Mouse (Mus musculus): ENCODE results near the gene Grid1. TPM values are rescaled to one million over a fixed set of nuclear protein-coding genes. Genes with fewer than 3 reads are reported as not detected.

Grid1 gene
- total RNA-seq, 2 experiments from 2014 or later: 0.34 TPM; not detected in 1

DNA sequence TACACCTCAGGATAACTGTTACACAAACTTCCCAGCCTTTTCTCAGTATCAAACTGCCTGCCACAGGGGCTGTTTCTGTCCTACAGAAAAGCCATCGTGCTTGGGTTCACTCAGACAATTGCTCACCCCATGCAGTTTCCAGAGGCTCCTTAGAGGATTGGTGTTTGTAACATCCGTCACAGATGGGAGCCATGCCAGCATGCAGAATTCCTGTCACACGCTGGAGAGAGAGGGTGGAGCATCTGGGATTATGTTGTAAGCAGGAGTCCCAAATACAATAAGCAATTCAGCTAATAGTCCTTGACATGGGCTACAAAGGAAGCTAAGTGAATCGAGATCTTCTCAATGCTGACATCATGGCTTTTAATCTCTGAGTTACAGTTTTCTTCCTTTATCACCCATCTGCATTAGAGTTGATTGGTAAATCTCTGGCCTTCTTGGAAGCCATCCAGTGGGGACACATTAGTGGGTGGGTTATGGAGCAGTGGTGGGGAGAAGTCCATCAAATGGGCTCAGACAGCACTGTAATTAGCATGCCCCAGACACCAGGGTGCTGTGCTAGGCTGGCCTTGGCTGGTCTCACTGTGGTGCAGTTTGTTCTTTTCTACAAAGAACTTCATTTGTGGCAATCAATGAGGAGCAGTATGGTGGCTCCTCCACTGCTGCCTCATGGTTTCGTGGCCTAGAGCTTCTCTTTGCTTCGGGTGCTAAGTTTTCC lies 149.4 kb downstream of the Grid1 start:
- no peak for ATAC-seq (replicated peaks; ENCODE audit: low FRiP score, poor library complexity, severe bottlenecking)

GRCm38 (mm10) chr14:34972930-34973329 lies 153.0 kb downstream of the Grid1 start:
- ATAC-seq (replicated peaks; ENCODE audit: low FRiP score, poor library complexity, severe bottlenecking): no peak

DNA sequence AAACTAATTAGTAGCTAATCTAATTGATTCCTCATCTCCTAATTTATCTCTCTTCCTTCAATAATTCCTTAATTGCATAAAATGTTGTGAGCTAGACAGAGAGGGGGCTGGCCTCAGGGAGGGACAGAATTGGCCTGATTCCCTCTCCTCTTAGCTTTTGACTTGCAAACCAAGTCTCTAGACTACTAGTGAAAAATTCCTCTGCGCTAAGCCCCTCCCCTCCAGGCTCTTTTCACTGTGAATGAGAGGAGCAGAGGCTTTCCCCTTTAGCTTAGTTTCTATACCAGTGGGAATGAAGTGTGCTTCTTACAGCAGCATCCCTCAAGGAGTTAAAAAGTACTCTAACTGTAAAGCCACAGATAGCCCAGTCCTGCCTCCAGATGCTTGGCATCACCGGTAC lies 160.8 kb downstream of the Grid1 start:
- no peak for ATAC-seq (replicated peaks; ENCODE audit: low FRiP score, poor library complexity, severe bottlenecking)

DNA sequence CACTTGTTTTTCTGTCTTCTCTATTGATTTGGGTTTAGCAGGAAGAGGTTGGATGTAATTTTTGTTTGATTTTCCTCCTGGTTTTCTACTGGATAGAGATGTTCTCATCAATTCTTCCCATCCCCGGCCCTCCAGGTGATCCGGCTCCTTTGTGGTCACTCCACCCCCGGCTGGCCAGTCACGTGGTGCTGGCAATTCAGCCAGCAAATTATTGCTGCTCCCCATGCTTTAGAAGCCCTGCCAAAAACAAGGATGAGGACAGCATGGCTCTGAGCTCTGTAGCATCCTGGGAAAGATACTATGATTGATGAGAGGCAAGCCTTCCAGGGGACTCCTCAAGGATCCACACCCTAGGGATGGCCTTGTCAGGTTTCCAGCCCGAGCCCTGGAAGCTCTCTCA lies 169.2 kb downstream of the Grid1 start:
- ATAC-seq (replicated peaks; ENCODE audit: low FRiP score, poor library complexity, severe bottlenecking): no peak

DNA sequence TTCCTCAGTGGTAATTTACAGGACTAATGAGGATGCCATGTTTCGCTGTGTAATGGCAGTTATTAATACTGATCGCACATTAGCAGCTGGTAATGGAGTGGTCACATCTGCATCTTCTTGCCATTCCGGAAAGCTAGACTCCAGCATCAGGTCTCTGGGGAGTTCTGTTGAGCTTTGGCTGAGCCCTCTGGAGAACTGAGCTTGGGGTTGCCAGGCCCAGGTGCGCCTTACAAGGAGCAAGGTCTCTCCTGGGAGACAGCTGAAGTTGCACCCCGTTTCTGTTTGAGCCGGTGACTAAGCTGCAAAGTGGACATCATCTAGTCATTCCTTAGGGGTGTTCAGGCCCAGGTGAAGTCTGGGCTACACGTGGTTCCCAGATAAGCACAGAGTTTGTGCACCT lies 186.8 kb downstream of the Grid1 start:
- ATAC-seq (replicated peaks; ENCODE audit: low FRiP score, poor library complexity, severe bottlenecking): no peak

DNA sequence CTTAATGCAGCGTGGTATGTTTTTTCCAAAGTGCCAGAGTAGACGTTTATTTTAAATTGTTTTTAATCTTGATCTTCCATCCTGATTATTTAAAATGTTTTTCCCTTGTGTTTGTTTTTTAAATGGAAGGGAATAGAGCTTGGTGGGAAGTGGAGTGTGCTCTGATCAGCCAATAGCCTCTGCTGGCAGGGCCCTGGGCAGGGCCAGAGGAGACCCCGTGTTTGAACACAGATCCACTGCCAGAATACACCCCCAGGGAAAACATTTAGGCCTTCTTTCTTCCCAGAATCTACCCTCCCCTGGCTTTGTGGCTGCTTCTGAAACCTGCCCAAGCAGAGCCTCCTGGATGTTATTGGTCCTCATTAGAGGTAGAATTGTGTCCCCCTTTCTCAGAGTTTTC lies 188.8 kb downstream of the Grid1 start:
- no peak for ATAC-seq (replicated peaks; ENCODE audit: low FRiP score, poor library complexity, severe bottlenecking)

GRCm38 (mm10) chr14:35009074-35009473 lies 189.2 kb downstream of the Grid1 start:
- no peak for ATAC-seq (replicated peaks; ENCODE audit: low FRiP score, poor library complexity, severe bottlenecking)

GRCm38 (mm10) chr14:35026686-35027085 lies 206.8 kb downstream of the Grid1 start:
- no peak for ATAC-seq (replicated peaks; ENCODE audit: low FRiP score, poor library complexity, severe bottlenecking)

DNA sequence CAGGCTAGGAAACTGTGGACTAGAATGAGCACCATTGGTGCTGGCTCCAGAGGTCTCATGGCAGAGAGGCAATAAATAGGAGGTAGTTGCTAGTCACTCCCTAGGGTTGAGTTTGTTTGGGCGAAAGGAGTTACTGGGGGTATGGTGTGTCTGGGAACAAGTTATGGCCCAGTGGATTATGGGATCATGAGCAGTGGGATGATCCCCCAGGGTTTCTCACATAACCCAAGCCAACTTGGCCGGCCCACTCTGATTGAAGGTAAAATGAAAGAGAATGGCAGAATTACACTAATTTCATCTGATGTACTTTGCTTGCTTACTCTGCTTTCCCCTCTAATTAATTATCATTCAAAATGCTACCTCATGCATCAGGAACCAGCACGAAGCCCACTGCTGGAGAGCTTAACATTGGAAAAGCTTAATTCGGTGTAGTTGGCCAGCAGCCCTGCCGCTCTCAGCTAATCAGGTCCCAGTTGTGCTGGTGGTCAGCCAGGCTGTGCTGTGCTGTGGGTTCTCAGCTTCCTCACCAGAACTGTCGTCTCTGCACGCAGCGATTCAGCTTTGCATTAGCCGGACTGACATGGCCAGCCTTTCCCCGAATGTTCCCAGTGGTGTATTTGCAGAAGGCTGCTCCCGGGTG lies 207.7 kb downstream of the Grid1 start:
- ATAC-seq (replicated peaks; ENCODE audit: low FRiP score, poor library complexity, severe bottlenecking): no peak

GRCm38 (mm10) chr14:35029626-35030025 lies 209.7 kb downstream of the Grid1 start:
- ATAC-seq (replicated peaks; ENCODE audit: low FRiP score, poor library complexity, severe bottlenecking): no peak

GRCm38 (mm10) chr14:35030271-35030670 lies 210.4 kb downstream of the Grid1 start:
- no peak for ATAC-seq (replicated peaks; ENCODE audit: low FRiP score, poor library complexity, severe bottlenecking)

- no peak for ATAC-seq (replicated peaks; ENCODE audit: low FRiP score, poor library complexity, severe bottlenecking)
Measured at GRCm38 (mm10) chr14:35032283-35032682, 212.4 kb downstream of the Grid1 start.

- ATAC-seq (replicated peaks; ENCODE audit: low FRiP score, poor library complexity, severe bottlenecking): no peak
Measured at GRCm38 (mm10) chr14:35044268-35044667, 224.4 kb downstream of the Grid1 start.

DNA sequence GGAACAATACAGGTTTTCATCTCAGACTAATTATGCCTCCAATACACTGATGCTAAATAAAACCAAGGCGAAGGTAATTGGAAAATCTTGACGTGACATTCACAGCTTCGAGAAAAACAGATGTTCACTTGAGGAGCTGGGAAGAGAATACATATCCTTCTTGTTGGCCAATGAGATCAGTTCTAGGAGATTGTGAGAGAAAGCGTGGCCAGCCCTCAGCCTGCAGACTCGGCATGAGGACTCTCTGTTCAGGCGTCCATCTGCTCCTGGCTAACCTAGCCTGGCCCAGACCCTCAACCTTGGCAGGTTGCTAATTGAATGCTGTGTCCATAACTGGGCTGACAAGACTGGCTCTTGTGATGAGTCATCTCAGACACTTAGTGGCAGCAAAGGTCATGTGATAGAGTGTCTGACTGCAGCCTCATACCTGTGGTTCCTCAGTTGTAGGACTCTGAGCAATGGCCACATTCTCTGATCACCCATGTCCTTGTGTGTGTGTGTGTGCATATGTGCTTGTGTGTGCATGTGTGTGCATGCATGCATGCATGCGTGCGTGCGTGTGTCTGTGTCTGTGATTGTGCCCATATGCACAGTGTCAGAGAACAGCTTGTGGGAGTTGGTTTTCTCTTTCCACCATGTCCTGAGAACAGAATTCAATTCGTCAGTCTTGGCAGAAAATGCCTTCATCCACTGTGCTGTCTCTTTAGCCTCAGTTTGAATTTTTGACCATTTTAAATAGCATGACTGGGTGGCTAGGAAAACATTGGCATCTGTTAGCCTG lies 225.2 kb downstream of the Grid1 start:
- ATAC-seq (replicated peaks; ENCODE audit: low FRiP score, poor library complexity, severe bottlenecking): no peak

GRCm38 (mm10) chr14:35049231-35049630 lies 229.3 kb downstream of the Grid1 start:
- no peak for ATAC-seq (replicated peaks; ENCODE audit: low FRiP score, poor library complexity, severe bottlenecking)

GRCm38 (mm10) chr14:35054139-35054538 lies 234.2 kb downstream of the Grid1 start:
- no peak for ATAC-seq (replicated peaks; ENCODE audit: low FRiP score, poor library complexity, severe bottlenecking)

DNA sequence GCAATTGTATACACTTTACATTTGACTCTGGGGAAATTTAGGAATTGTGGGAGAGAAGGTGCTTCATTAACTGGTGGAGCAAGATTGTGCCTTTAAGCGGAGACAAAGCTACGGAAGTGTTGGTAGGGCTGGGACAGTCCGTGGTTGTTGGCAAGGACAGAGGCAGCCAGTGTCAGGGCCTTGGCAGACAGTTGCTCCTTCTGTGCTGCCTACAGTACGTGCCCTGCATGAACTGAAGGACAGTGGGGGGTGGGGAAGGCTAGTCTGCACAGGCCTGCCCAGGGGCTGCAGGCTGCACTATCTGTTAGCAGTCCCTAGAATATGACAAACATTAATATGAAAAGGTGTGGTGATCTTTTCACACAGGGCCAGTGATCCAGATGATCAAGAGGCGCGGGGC lies 254.7 kb downstream of the Grid1 start:
- ATAC-seq (replicated peaks; ENCODE audit: low FRiP score, poor library complexity, severe bottlenecking): no peak

- ATAC-seq (replicated peaks; ENCODE audit: low FRiP score, poor library complexity, severe bottlenecking): no peak
Measured at GRCm38 (mm10) chr14:35079954-35080353, 260.0 kb downstream of the Grid1 start.

DNA sequence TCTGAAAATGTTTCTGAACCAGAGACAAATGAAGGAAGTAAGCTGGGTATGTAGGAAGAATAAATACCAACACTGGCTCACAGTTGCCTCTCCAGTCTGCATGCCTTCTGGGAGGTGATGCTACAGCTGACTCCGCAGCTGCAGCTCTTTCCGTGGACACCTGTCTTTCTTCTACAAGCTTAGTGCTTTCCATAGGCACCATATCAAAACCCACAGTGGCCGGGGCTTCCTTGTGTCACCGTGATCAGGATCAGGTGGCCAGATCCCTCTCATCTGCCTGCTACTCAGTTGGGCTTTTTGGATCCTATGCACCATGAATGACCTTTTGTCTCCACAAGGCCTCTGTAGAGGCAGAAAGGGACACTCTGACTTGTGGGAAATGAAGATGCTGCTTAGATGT lies 272.7 kb downstream of the Grid1 start:
- ATAC-seq (replicated peaks; ENCODE audit: low FRiP score, poor library complexity, severe bottlenecking): no peak

GRCm38 (mm10) chr14:35093561-35094186 lies 273.8 kb downstream of the Grid1 start:
- ATAC-seq (replicated peaks; ENCODE audit: low FRiP score, poor library complexity, severe bottlenecking): no peak
